Mouse (Mus musculus) embryonic facial prominence, embryonic 15.5 days (tissue): ENCODE data around the gene Sult6b2. TPM values are rescaled to one million over a fixed set of nuclear protein-coding genes. Genes with fewer than 3 reads are reported as not detected.

Experiments
- polyA plus RNA-seq: library from polyadenylated mRNA; unstranded; fragments of >200 nt; fragmentation: Nextera tagmentation; extraction: Ambion mirVana; gene quantifications from 2 replicates; pipeline ENCODE4 v1.2.1, GENCODE M21; 2015

Sult6b2 gene
- polyA plus RNA-seq, 1 experiment from 2014 or later = not detected

Other genes with a start within 250 kb of the Sult6b2 start
- 15.2 and 16.0 TPM in 2 replicates for gene Kcnj8, start 232.9 kb downstream of the Sult6b2 start, polyA plus RNA-seq
- 4.9 TPM in 2 replicates for gene Abcc9, start 102.2 kb downstream of the Sult6b2 start, polyA plus RNA-seq
- gene Cmas, start 47.8 kb downstream of the Sult6b2 start, polyA plus RNA-seq = 81.9 and 83.5 TPM in 2 replicates
- gene St8sia1, start 159.9 kb upstream of the Sult6b2 start, polyA plus RNA-seq = 0.98 and 1.1 TPM in 2 replicates